Mouse (Mus musculus) cerebellum, adult 11 months (tissue): Measurements from ENCODE around the gene E2f1.

Experiments used
- DNase-seq: peaks from one replicate; pipeline ENCODE4 v3.0.0; 2022

E2f1 gene

GRCm38 (mm10) chr2:154581421-154581820 is 11.7 kb upstream of the E2f1 start:
- DNase-seq: no peak

- DNase-seq: no peak
Measured at GRCm38 (mm10) chr2:154580586-154580985, 10.9 kb upstream of the E2f1 start.

- no peak for DNase-seq
Measured at GRCm38 (mm10) chr2:154577744-154578067, 8.0 kb upstream of the E2f1 start.

GRCm38 (mm10) chr2:154576876-154577743 is 7.4 kb upstream of the E2f1 start:
- DNase-seq: no peak

GRCm38 (mm10) chr2:154574271-154574670 is 4.6 kb upstream of the E2f1 start:
- DNase-seq: no peak

GRCm38 (mm10) chr2:154572996-154573395 is 3.3 kb upstream of the E2f1 start:
- no peak for DNase-seq

- no peak for DNase-seq
Measured at GRCm38 (mm10) chr2:154571976-154572375, 2.3 kb upstream of the E2f1 start.

- no peak for DNase-seq
Measured at GRCm38 (mm10) chr2:154571266-154571665, 1.6 kb upstream of the E2f1 start.

- DNase-seq: no peak
Measured at GRCm38 (mm10) chr2:154570666-154571065, 974 bp upstream of the E2f1 start.

- DNase-seq: no peak
Measured at GRCm38 (mm10) chr2:154569071-154569748, 482 bp downstream of the E2f1 start.

- DNase-seq: no peak
Measured at GRCm38 (mm10) chr2:154568329-154569070, 1.2 kb downstream of the E2f1 start.

- no peak for DNase-seq
Measured at GRCm38 (mm10) chr2:154567766-154568165, 1.9 kb downstream of the E2f1 start.

- DNase-seq: no peak
Measured at GRCm38 (mm10) chr2:154566641-154567040, 3.1 kb downstream of the E2f1 start.

- DNase-seq: peak; percentile 78
Measured at GRCm38 (mm10) chr2:154565562-154565961, 4.1 kb downstream of the E2f1 start.

GRCm38 (mm10) chr2:154563612-154564170 is 6.0 kb downstream of the E2f1 start:
- DNase-seq: no peak

- DNase-seq: peak; percentile 53
Measured at GRCm38 (mm10) chr2:154558264-154559039, 11.2 kb downstream of the E2f1 start, which contains the start of gene Necab3. TSS of gene Necab3 (minus strand) at chr2:154558890.

GRCm38 (mm10) chr2:154557184-154557832 is 12.4 kb downstream of the E2f1 start:
- no peak for DNase-seq

GRCm38 (mm10) chr2:154555235-154555634 is 14.5 kb downstream of the E2f1 start:
- no peak for DNase-seq

- peak; percentile 76 for DNase-seq
Measured at GRCm38 (mm10) chr2:154552424-154552907, 17.2 kb downstream of the E2f1 start.

- no peak for DNase-seq
Measured at GRCm38 (mm10) chr2:154551927-154552326, 17.8 kb downstream of the E2f1 start.

GRCm38 (mm10) chr2:154551476-154551875 is 18.2 kb downstream of the E2f1 start, which contains the start of gene Actl10:
TSS of gene Actl10 (plus strand) at chr2:154551776.
- DNase-seq: no peak

GRCm38 (mm10) chr2:154550937-154551336 is 18.8 kb downstream of the E2f1 start:
- no peak for DNase-seq
